Mouse (Mus musculus): ENCODE data around the gene Scaf1. TPM values are rescaled to one million over a fixed set of nuclear protein-coding genes. Genes with fewer than 3 reads are reported as not detected.
A peak's percentile ranks its signal among the peaks of the same experiment; 100 is the strongest.

Scaf1 gene
- polyA plus RNA-seq, 1 experiment from 2014 or later: 49.4 TPM

DNA sequence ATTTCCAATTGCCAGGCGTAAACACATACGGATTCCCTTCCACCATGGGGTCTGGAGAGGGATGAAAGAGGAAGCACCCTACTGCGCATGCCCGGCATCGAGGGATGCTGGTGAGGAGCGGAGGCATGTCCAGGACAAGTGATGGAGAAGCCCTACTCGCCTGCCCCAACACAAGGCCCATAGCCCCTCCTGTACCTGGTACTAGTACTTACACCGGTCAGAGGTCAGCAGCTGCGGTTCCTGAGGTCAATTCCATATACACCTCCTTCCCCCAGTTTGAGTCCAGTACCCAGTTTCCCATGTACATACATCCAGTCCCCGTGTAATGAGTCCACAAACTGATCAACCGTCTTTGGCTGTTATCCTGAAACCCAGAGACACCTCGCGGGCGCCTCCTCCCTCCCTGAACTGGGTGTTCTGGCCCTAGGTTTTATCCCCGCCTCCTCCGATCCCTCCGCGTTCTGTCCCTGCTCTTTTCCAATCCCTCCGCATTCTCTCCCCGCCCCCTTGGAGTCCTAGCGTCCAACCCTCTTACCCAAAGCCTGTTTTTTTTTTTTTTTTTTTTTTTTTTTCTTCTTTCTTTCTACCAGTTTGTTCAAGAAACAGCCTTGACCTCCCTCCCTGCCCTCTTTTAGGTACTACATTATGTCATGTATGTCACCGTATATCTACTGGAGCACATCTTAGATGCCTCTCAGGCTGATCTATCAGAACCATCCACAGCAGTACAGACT is 41.6 kb downstream of the Scaf1 start, which contains the start of gene Cpt1c:
Gene Cpt1c (minus strand): TSS at position 469 of the 734 bp plus-strand sequence.
- WGBS: 3% methylated on average over 22 of the region's 22 CpGs
- peak; percentile 38 for ATAC-seq (replicated peaks; ENCODE audit: low FRiP score, low TSS enrichment, low read depth)
- peak within 1 kb of the TSS; percentile 69 for H3K27ac ChIP-seq (ENCODE audit: low read depth)

GRCm38 (mm10) chr7:44973415-44974130 is 42.6 kb downstream of the Scaf1 start:
- ATAC-seq (replicated peaks; ENCODE audit: low FRiP score, low TSS enrichment, low read depth): no peak

More for the DNA sequence above, 41.6 kb downstream of the Scaf1 start, which contains the start of gene Cpt1c:
- H3K4me3 ChIP-seq (ENCODE audit: low read depth, low read length): peak within 1 kb of the TSS; percentile 41
- H3K9ac ChIP-seq (ENCODE audit: low read length): peak within 1 kb of the TSS; percentile 49
- peaks cover 20% of the 10 kb centered on the region for H3K4me1 ChIP-seq (replicated peaks; ENCODE audit: control insufficient read depth, insufficient read depth, low read length)
- peak; percentile 88 for DNase-seq (ENCODE audit: low spot score)
- no peaks in the 10 kb centered on the region for H3K27me3 ChIP-seq (replicated peaks; ENCODE audit: control insufficient read depth, insufficient read depth, low read length)
- H3K36me3 ChIP-seq (ENCODE audit: control insufficient read depth, insufficient read depth, low read length): peaks cover 36% of the 10 kb centered on the region
- H3K9me3 ChIP-seq (ENCODE audit: control insufficient read depth, low read length): no peaks in the 10 kb centered on the region
- H3K4me2 ChIP-seq (ENCODE audit: low read length): peak within 1 kb of the TSS; percentile 55

DNA sequence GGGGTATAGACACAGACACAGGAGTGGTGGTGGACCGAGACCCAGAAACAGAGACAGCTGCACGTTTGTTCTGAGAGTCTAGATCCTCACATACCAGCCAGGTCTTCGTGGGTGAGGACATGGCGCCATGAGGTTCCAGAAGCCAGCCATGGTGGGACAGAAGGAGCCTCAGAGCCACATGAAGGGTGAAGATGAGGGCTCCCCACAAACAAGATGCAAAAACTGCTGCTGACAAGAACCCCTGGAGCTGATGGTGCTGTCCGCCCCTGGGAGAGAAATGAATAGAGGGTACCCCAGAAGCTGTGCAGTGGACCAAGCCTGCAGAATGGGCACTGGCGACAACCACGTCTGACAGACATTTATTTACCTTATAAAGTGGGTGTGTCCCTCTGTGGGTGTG is 45.0 kb downstream of the Scaf1 start:
- Histone ChIP-seq H3K9ac (ENCODE audit: low read length) (peak overlapping the region; percentile 49), H3K4me1 (replicated peaks; ENCODE audit: control insufficient read depth, insufficient read depth, low read length) (peaks cover 20% of the 10 kb centered on the region), H3K4me3 (ENCODE audit: low read depth, low read length) (peak overlapping the region; percentile 56), H3K9me3 (ENCODE audit: control insufficient read depth, low read length) (no peaks in the 10 kb centered on the region), H3K4me2 (ENCODE audit: low read length) (peak overlapping the region; percentile 68), H3K27me3 (replicated peaks; ENCODE audit: control insufficient read depth, insufficient read depth, low read length) (no peaks in the 10 kb centered on the region), H3K27ac (ENCODE audit: low read depth) (peak overlapping the region; percentile 82; the same call in 1 of the 2 replicates), H3K36me3 (ENCODE audit: control insufficient read depth, insufficient read depth, low read length) (peaks cover 2% of the 10 kb centered on the region; the same call in 1 of the 2 replicates)
- 68% methylated on average over 7 of the region's 7 CpGs for WGBS
- ATAC-seq (replicated peaks; ENCODE audit: low FRiP score, low TSS enrichment, low read depth): no peak
- DNase-seq (ENCODE audit: low spot score): peak; percentile 50

More at GRCm38 (mm10) chr7:44973415-44974130, 42.6 kb downstream of the Scaf1 start:
- Histone ChIP-seq H3K36me3 (ENCODE audit: control insufficient read depth, insufficient read depth, low read length) (peaks cover 27% of the 10 kb centered on the region), H3K27ac (ENCODE audit: low read depth) (peak overlapping the region; percentile 69; the same call in 1 of the 2 replicates), H3K4me2 (ENCODE audit: low read length) (peak overlapping the region; percentile 55), H3K4me3 (ENCODE audit: low read depth, low read length) (peak overlapping the region; percentile 41), H3K9me3 (ENCODE audit: control insufficient read depth, low read length) (no peaks in the 10 kb centered on the region), H3K9ac (ENCODE audit: low read length) (peak overlapping the region; percentile 49), H3K4me1 (replicated peaks; ENCODE audit: control insufficient read depth, insufficient read depth, low read length) (peaks cover 20% of the 10 kb centered on the region), H3K27me3 (replicated peaks; ENCODE audit: control insufficient read depth, insufficient read depth, low read length) (no peaks in the 10 kb centered on the region)
- DNase-seq (ENCODE audit: low spot score): no peak
- 35% methylated on average over 14 of the region's 14 CpGs for WGBS

GRCm38 (mm10) chr7:44970231-44970691 is 45.9 kb downstream of the Scaf1 start:
- Histone ChIP-seq H3K4me3 (ENCODE audit: low read depth, low read length) (peak overlapping the region; percentile 56), H3K27me3 (replicated peaks; ENCODE audit: control insufficient read depth, insufficient read depth, low read length) (no peaks in the 10 kb centered on the region), H3K9ac (ENCODE audit: low read length) (peak overlapping the region; percentile 49), H3K27ac (ENCODE audit: low read depth) (peak overlapping the region; percentile 82), H3K4me2 (ENCODE audit: low read length) (peak overlapping the region; percentile 68), H3K36me3 (ENCODE audit: control insufficient read depth, insufficient read depth, low read length) (peaks cover 7% of the 10 kb centered on the region; the same call in 1 of the 2 replicates), H3K9me3 (ENCODE audit: control insufficient read depth, low read length) (no peaks in the 10 kb centered on the region), H3K4me1 (replicated peaks; ENCODE audit: control insufficient read depth, insufficient read depth, low read length) (peaks cover 20% of the 10 kb centered on the region)
- peak; percentile 95 for ATAC-seq (replicated peaks; ENCODE audit: low FRiP score, low TSS enrichment, low read depth)
- under 1% methylated on average over 36 of the region's 36 CpGs for WGBS
- peak; percentile 95 for DNase-seq (ENCODE audit: low spot score)

DNA sequence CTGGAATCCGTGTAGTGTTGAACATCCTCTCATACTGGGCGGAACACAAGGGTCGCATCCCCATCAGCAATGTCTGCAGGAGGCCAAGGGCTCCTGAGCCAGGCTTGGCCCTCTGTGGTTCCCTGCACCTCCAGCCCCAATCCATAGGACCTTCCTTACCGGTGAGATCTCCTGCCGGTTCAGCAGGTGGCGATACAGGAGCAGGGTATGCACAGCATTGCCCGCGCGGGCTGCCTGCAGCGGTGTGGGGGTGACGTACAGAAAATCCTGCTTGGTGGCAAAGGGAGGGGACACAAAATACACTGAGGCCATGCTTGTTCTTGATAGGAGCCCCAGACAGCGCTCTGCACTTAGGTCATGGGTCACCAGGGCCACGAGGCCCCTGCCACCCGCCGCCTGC is 49.5 kb downstream of the Scaf1 start:
- Histone ChIP-seq H3K9me3 (ENCODE audit: control insufficient read depth, low read length) (no peaks in the 10 kb centered on the region), H3K27ac (ENCODE audit: low read depth) (no peak overlapping the region), H3K4me3 (ENCODE audit: low read depth, low read length) (no peak overlapping the region), H3K4me1 (replicated peaks; ENCODE audit: control insufficient read depth, insufficient read depth, low read length) (peaks cover 8% of the 10 kb centered on the region), H3K4me2 (ENCODE audit: low read length) (no peak overlapping the region), H3K36me3 (ENCODE audit: control insufficient read depth, insufficient read depth, low read length) (peaks cover 18% of the 10 kb centered on the region; the same call in 1 of the 2 replicates), H3K27me3 (replicated peaks; ENCODE audit: control insufficient read depth, insufficient read depth, low read length) (no peaks in the 10 kb centered on the region), H3K9ac (ENCODE audit: low read length) (no peak overlapping the region)
- 68% methylated on average over 15 of the region's 15 CpGs for WGBS
- no peak for ATAC-seq (replicated peaks; ENCODE audit: low FRiP score, low TSS enrichment, low read depth)
- DNase-seq (ENCODE audit: low spot score): no peak

GRCm38 (mm10) chr7:44965975-44966374 is 50.2 kb downstream of the Scaf1 start:
- ATAC-seq (replicated peaks; ENCODE audit: low FRiP score, low TSS enrichment, low read depth): no peak
- H3K4me3 ChIP-seq (ENCODE audit: low read depth, low read length): no peak overlapping the region
- no peak overlapping the region for H3K4me2 ChIP-seq (ENCODE audit: low read length)
- no peaks in the 10 kb centered on the region for H3K27me3 ChIP-seq (replicated peaks; ENCODE audit: control insufficient read depth, insufficient read depth, low read length)
- no peak for DNase-seq (ENCODE audit: low spot score)
- H3K36me3 ChIP-seq (ENCODE audit: control insufficient read depth, insufficient read depth, low read length): peaks cover 24% of the 10 kb centered on the region
- H3K9ac ChIP-seq (ENCODE audit: low read length): no peak overlapping the region
- H3K9me3 ChIP-seq (ENCODE audit: control insufficient read depth, low read length): no peaks in the 10 kb centered on the region
- WGBS: 76% methylated on average over 7 of the region's 7 CpGs
- peaks cover 2% of the 10 kb centered on the region for H3K4me1 ChIP-seq (replicated peaks; ENCODE audit: control insufficient read depth, insufficient read depth, low read length)
- no peak overlapping the region for H3K27ac ChIP-seq (ENCODE audit: low read depth)

DNA sequence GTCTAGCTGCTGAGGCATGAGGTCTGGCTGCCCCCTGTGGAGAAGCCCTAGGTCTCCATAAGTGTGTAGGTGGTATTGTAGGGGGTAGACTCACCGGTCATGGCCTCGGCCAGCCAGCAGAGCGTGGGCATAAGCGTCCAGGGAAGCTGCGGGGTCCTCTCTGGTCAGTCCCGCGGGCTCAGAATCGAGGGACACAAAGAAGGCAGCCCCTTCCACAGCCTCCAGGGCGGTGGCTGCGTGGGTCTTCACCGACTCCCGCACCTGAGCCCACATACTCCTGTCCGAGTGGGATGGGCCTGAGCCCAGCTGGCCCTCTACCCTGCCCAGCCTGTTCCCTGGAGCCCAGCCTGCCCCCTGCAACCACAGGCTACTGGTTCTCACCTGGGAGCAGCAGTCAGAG is 51.2 kb downstream of the Scaf1 start:
- WGBS: 95% methylated on average over 13 of the region's 13 CpGs
- no peak overlapping the region for H3K4me3 ChIP-seq (ENCODE audit: low read depth, low read length)
- H3K27me3 ChIP-seq (replicated peaks; ENCODE audit: control insufficient read depth, insufficient read depth, low read length): no peaks in the 10 kb centered on the region
- no peak overlapping the region for H3K9ac ChIP-seq (ENCODE audit: low read length)
- H3K4me2 ChIP-seq (ENCODE audit: low read length): no peak overlapping the region
- ATAC-seq (replicated peaks; ENCODE audit: low FRiP score, low TSS enrichment, low read depth) (no peak), DNase-seq (ENCODE audit: low spot score) (no peak)
- H3K27ac ChIP-seq (ENCODE audit: low read depth): no peak overlapping the region
- H3K9me3 ChIP-seq (ENCODE audit: control insufficient read depth, low read length): no peaks in the 10 kb centered on the region
- peaks cover 29% of the 10 kb centered on the region for H3K36me3 ChIP-seq (ENCODE audit: control insufficient read depth, insufficient read depth, low read length)
- H3K4me1 ChIP-seq (replicated peaks; ENCODE audit: control insufficient read depth, insufficient read depth, low read length): no peaks in the 10 kb centered on the region

GRCm38 (mm10) chr7:44962831-44963230 is 53.3 kb downstream of the Scaf1 start:
- H3K36me3 ChIP-seq (ENCODE audit: control insufficient read depth, insufficient read depth, low read length): peaks cover 29% of the 10 kb centered on the region
- no peak overlapping the region for H3K4me3 ChIP-seq (ENCODE audit: low read depth, low read length)
- ATAC-seq (replicated peaks; ENCODE audit: low FRiP score, low TSS enrichment, low read depth): no peak
- no peak for DNase-seq (ENCODE audit: low spot score)
- no peak overlapping the region for H3K9ac ChIP-seq (ENCODE audit: low read length)
- no peaks in the 10 kb centered on the region for H3K9me3 ChIP-seq (ENCODE audit: control insufficient read depth, low read length)
- no peak overlapping the region for H3K27ac ChIP-seq (ENCODE audit: low read depth)
- 90% methylated on average over 5 of the region's 5 CpGs for whole genome bisulfite sequencing
- H3K27me3 ChIP-seq (replicated peaks; ENCODE audit: control insufficient read depth, insufficient read depth, low read length): no peaks in the 10 kb centered on the region
- no peaks in the 10 kb centered on the region for H3K4me1 ChIP-seq (replicated peaks; ENCODE audit: control insufficient read depth, insufficient read depth, low read length)
- no peak overlapping the region for H3K4me2 ChIP-seq (ENCODE audit: low read length)

Data from intestine, embryonic 14.5 days (tissue).